Mouse (Mus musculus): Measurements from ENCODE around the gene Olfr776. TPM values are rescaled to one million over a fixed set of nuclear protein-coding genes. Genes with fewer than 3 reads are reported as not detected.
"Not testable (repeated sequence)": the region's sequence is repeated elsewhere in the genome, so short reads cannot be mapped to it uniquely, and the experiment has no call there.

Gene Olfr776
- not detected in 2 replicates for polyA plus RNA-seq (2016; fragmentation: Nextera tagmentation; extraction: Ambion mirVana)

DNA sequence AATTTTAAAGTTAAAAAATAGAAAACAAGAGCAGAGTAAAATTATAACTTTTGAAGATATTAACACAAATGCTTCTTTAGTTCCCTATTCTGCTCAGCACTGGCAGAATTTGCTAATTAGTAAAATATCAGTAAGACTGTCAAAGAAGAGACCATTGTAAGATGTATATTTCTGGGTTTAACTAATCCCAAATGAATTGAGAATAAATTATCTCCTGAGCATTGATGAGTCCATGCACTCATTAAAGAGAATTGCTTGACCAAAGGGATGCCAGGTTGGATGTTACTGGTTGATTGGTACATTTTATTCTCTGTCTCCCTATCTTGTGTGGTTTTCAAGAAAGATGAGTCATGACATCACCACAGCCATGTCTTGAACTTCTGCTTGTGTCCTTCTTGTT lies at the start of gene Olfr776:
Gene Olfr776 (plus strand): TSS at position 301 of the 400 bp plus-strand sequence.
- Histone ChIP-seq H3K27me3 (ENCODE audit: poor library complexity, severe bottlenecking) (no peaks in the 10 kb centered on the region), H3K9me3 (no peaks in the 10 kb centered on the region), H3K36me3 (replicated peaks) (no peaks in the 10 kb centered on the region), H3K4me3 (no peak within 1 kb of the TSS), H3K27ac (no peak within 1 kb of the TSS), H3K4me1 (no peaks in the 10 kb centered on the region)
- DNase-seq (ENCODE audit: extremely low spot score, low spot score): no peak

- Histone ChIP-seq H3K4me3 (no peak overlapping the region), H3K4me1 (no peaks in the 10 kb centered on the region), H3K27me3 (ENCODE audit: poor library complexity, severe bottlenecking) (no peaks in the 10 kb centered on the region), H3K9me3 (peaks cover 5% of the 10 kb centered on the region), H3K36me3 (replicated peaks) (no peaks in the 10 kb centered on the region), H3K27ac (no peak overlapping the region)
- no peak for DNase-seq (ENCODE audit: extremely low spot score, low spot score)
- WGBS: 78% methylated on average over 1 of the region's 1 CpGs
Measured at GRCm38 (mm10) chr10:129230737-129231136, 28.2 kb upstream of the Olfr776 start.

- no peaks in the 10 kb centered on the region for H3K36me3 ChIP-seq (replicated peaks)
- no peaks in the 10 kb centered on the region for H3K27me3 ChIP-seq (ENCODE audit: poor library complexity, severe bottlenecking)
- no peak for DNase-seq (ENCODE audit: extremely low spot score, low spot score)
- no peaks in the 10 kb centered on the region for H3K9me3 ChIP-seq
- 67% methylated on average over 2 of the region's 2 CpGs for WGBS
- H3K4me1 ChIP-seq: no peaks in the 10 kb centered on the region
- H3K4me3 ChIP-seq: no peak within 1 kb of the TSS
- H3K27ac ChIP-seq: no peak within 1 kb of the TSS
Measured at GRCm38 (mm10) chr10:129235904-129236303, 23.0 kb upstream of the Olfr776 start, which contains the start of gene Olfr774. TSS of gene Olfr774 (plus strand) at chr10:129236204.

DNA sequence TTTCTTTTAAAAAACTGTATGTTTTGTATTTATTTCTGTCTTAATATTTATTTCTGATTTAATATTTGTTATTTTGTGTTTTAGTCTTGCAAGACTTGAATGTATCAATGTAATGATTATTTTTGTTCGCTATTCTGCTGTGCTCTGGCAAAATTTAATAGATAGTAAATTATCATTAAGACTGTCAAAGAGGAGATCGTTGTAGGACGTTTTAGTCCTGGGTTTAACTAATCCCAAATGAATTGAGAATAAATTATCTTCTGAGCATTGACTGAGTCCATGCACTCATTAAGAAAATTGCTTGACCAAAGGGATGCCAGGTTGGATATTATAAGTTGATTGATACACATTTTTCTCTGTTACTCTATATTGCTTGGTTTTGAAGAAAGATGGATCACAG lies 10.8 kb upstream of the Olfr776 start, which contains the start of gene Olfr775:
Gene Olfr775 (plus strand): TSS at position 301 of the 400 bp plus-strand sequence.
- WGBS: 80% methylated on average over 3 of the region's 3 CpGs
- Histone ChIP-seq H3K27ac (no peak within 1 kb of the TSS), H3K36me3 (replicated peaks) (no peaks in the 10 kb centered on the region), H3K4me3 (no peak within 1 kb of the TSS), H3K9me3 (no peaks in the 10 kb centered on the region), H3K27me3 (ENCODE audit: poor library complexity, severe bottlenecking) (no peaks in the 10 kb centered on the region), H3K4me1 (no peaks in the 10 kb centered on the region)
- no peak for DNase-seq (ENCODE audit: extremely low spot score, low spot score)

DNA sequence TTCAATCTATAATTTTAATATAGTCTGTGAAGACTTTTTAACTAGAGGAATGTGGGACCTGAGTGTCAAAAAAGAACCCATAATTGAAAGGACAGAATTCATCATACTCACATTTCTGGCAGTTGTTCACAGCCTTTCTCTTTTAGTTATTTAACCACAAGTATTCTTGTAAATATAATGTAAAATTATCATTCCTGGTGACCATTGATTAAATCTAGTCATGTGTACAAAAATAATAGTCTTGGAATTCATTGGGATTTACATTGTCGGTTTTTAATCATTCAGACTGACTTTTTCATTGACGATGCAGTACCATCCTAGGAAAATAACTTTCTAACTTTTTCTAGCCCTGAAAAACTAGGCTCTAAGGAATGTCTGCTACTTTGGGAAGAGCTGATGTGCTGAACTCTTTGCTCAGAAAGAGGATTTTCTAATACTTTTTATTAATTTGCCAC lies 12.2 kb downstream of the Olfr776 start, which contains the start of gene Olfr777:
Gene Olfr777 (minus strand): TSS at position 405 of the 455 bp plus-strand sequence.
- 94% methylated on average over 2 of the region's 2 CpGs for WGBS
- H3K36me3 ChIP-seq (replicated peaks): no peaks in the 10 kb centered on the region
- H3K27me3 ChIP-seq (ENCODE audit: poor library complexity, severe bottlenecking): no peaks in the 10 kb centered on the region
- no peak for DNase-seq (ENCODE audit: extremely low spot score, low spot score)
- H3K4me3 ChIP-seq: no peak within 1 kb of the TSS
- H3K4me1 ChIP-seq: no peaks in the 10 kb centered on the region
- H3K27ac ChIP-seq: no peak within 1 kb of the TSS
- no peaks in the 10 kb centered on the region for H3K9me3 ChIP-seq

DNA sequence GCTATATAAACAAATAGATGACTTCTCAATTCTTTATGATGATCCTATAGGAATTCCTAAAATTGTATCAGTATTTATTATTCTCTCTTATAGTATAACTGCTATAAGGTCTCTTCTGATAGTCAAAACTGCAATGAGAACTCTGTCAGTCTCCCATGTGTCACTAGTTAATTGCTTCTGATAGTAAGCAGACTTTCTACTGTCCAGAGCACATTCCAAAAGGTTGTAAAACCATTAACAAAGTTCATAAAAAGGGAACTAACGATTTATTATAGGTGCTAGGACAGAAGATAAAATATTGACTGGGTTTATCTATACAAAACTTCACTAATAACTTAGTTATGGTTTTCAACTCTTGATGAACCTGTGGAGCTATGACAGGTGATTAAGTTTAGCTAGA lies 54.0 kb downstream of the Olfr776 start:
- H3K27me3 ChIP-seq (ENCODE audit: poor library complexity, severe bottlenecking); H3K4me1 ChIP-seq; H3K27ac ChIP-seq; H3K9me3 ChIP-seq; H3K4me3 ChIP-seq; DNase-seq (ENCODE audit: extremely low spot score, low spot score); H3K36me3 ChIP-seq (replicated peaks): not testable (repeated sequence)
- WGBS: 73% methylated on average over 1 of the region's 1 CpGs

DNA sequence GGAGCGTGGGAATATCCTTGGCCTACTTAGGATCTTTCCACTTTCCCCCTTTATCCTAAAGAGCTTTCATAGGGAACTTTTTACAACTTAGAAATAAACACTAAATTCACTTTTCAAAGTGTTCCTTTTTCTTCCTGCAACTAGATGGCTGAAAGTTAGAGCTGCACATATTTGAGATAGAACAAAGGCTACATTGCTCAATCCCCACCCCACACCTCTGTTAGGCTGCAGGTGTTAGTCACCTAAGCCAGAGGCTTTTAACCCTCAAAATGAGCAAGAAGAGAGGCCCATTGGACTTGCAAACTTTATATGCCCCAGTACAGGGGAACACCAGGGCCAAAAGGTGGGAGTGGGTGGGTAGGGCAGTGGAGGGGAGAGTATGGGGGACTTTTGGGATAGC lies 54.6 kb downstream of the Olfr776 start:
- not testable (repeated sequence) for H3K27ac ChIP-seq; DNase-seq (ENCODE audit: extremely low spot score, low spot score); H3K27me3 ChIP-seq (ENCODE audit: poor library complexity, severe bottlenecking); H3K36me3 ChIP-seq (replicated peaks); H3K4me3 ChIP-seq; H3K4me1 ChIP-seq; H3K9me3 ChIP-seq
- 100% methylated on average over 1 of the region's 1 CpGs for WGBS

Other genes starting within 250 kb of the Olfr776 start
- not detected in 2 replicates for gene Olfr763, start 248.3 kb upstream of the Olfr776 start, polyA plus RNA-seq (2016; fragmentation: Nextera tagmentation; extraction: Ambion mirVana)
- not detected in 2 replicates for gene Olfr764-ps1, start 219.2 kb upstream of the Olfr776 start, polyA plus RNA-seq (2016; fragmentation: Nextera tagmentation; extraction: Ambion mirVana)
- gene Olfr765, start 209.1 kb upstream of the Olfr776 start, polyA plus RNA-seq (2016; fragmentation: Nextera tagmentation; extraction: Ambion mirVana): not detected in 2 replicates
- not detected in 2 replicates for gene Olfr766-ps1, start 190.2 kb upstream of the Olfr776 start, polyA plus RNA-seq (2016; fragmentation: Nextera tagmentation; extraction: Ambion mirVana)
- gene Olfr767, start 176.2 kb upstream of the Olfr776 start, polyA plus RNA-seq (2016; fragmentation: Nextera tagmentation; extraction: Ambion mirVana): not detected in 2 replicates
- gene Olfr768, start 159.8 kb upstream of the Olfr776 start, polyA plus RNA-seq (2016; fragmentation: Nextera tagmentation; extraction: Ambion mirVana): not detected in 2 replicates
- gene Olfr769, start 141.3 kb upstream of the Olfr776 start, polyA plus RNA-seq (2016; fragmentation: Nextera tagmentation; extraction: Ambion mirVana): not detected in 2 replicates
- gene Olfr770, start 120.1 kb upstream of the Olfr776 start, polyA plus RNA-seq (2016; fragmentation: Nextera tagmentation; extraction: Ambion mirVana): not detected in 2 replicates
- not detected in 2 replicates for gene Olfr771, start 94.4 kb upstream of the Olfr776 start, polyA plus RNA-seq (2016; fragmentation: Nextera tagmentation; extraction: Ambion mirVana)
- not detected in 2 replicates for gene Olfr772, start 81.2 kb upstream of the Olfr776 start, polyA plus RNA-seq (2016; fragmentation: Nextera tagmentation; extraction: Ambion mirVana)
- gene Olfr773, start 71.7 kb upstream of the Olfr776 start, polyA plus RNA-seq (2016; fragmentation: Nextera tagmentation; extraction: Ambion mirVana): not detected in 2 replicates
- gene Olfr774, start 22.9 kb upstream of the Olfr776 start, polyA plus RNA-seq (2016; fragmentation: Nextera tagmentation; extraction: Ambion mirVana): not detected in 2 replicates
- gene Olfr775, start 10.7 kb upstream of the Olfr776 start, polyA plus RNA-seq (2016; fragmentation: Nextera tagmentation; extraction: Ambion mirVana): not detected in 2 replicates
- gene Olfr777, start 12.4 kb downstream of the Olfr776 start, polyA plus RNA-seq (2016; fragmentation: Nextera tagmentation; extraction: Ambion mirVana): not detected in 2 replicates
- not detected in 2 replicates for gene Olfr780, start 59.0 kb downstream of the Olfr776 start, polyA plus RNA-seq (2016; fragmentation: Nextera tagmentation; extraction: Ambion mirVana)
- not detected in 2 replicates for gene Olfr781, start 69.7 kb downstream of the Olfr776 start, polyA plus RNA-seq (2016; fragmentation: Nextera tagmentation; extraction: Ambion mirVana)
- not detected in 2 replicates for gene Olfr782, start 89.7 kb downstream of the Olfr776 start, polyA plus RNA-seq (2016; fragmentation: Nextera tagmentation; extraction: Ambion mirVana)
- gene Olfr784, start 125.0 kb downstream of the Olfr776 start, polyA plus RNA-seq (2016; fragmentation: Nextera tagmentation; extraction: Ambion mirVana): 0.06 TPM in 1 of 2 replicates, not detected in the other
- gene Olfr785, start 146.3 kb downstream of the Olfr776 start, polyA plus RNA-seq (2016; fragmentation: Nextera tagmentation; extraction: Ambion mirVana): not detected in 2 replicates
- not detected in 2 replicates for gene Olfr786, start 168.2 kb downstream of the Olfr776 start, polyA plus RNA-seq (2016; fragmentation: Nextera tagmentation; extraction: Ambion mirVana)
- not detected in 2 replicates for gene Olfr787, start 202.7 kb downstream of the Olfr776 start, polyA plus RNA-seq (2016; fragmentation: Nextera tagmentation; extraction: Ambion mirVana)
- not detected in 2 replicates for gene Olfr788, start 211.9 kb downstream of the Olfr776 start, polyA plus RNA-seq (2016; fragmentation: Nextera tagmentation; extraction: Ambion mirVana)
- gene Olfr789, start 225.6 kb downstream of the Olfr776 start, polyA plus RNA-seq (2016; fragmentation: Nextera tagmentation; extraction: Ambion mirVana): not detected in 2 replicates
- not detected in 2 replicates for gene Olfr790, start 239.4 kb downstream of the Olfr776 start, polyA plus RNA-seq (2016; fragmentation: Nextera tagmentation; extraction: Ambion mirVana)

All from forebrain, embryonic 10.5 days (tissue).